Mouse (Mus musculus): Measurements from ENCODE around the gene Myo3b.

DNA sequence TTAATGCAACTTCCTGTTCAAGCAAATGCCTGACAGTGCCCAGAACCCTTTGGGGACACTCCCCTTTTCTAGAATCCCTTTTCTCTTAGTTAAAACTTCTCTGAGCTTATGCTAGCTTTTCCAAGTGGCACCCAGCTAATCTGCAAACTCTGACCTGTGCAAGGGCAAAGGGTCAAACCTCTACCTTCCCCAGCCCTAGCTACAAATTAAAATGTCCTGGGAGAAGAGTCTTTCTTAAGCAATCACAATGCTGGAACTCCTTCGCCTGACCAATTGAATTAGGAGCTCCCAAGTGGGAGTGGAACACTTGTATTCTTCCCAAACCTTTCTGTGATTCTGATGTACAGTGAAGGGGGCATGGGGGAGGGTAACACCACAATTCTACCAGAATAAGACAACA, 376.6 kb downstream of the Myo3b start:
- TF ChIP-seq EP300 (IDR thresholded peaks at IDR 0.05; ENCODE audit: insufficient read depth, low read depth, low read length) (no peak), CTCF (IDR thresholded peaks at IDR 0.05) (no peak), POLR2A (IDR thresholded peaks at IDR 0.05; ENCODE audit: insufficient read depth, low read depth, low read length) (no peak)

All from heart, adult 2 months (tissue).